Mouse (Mus musculus) heart, adult 2 months (tissue): Measurements from ENCODE around the gene Nt5e.

ENCODE experiments used
- CTCF ChIP-seq: fragments of 200-600 bp; IDR thresholded peaks from 2 replicates; pipeline ENCODE4 v1.8.1; 2022; ENCODE audit warnings: antibody characterized with exemption, mild to moderate bottlenecking, moderate library complexity
- EP300 ChIP-seq: fragments of 200-500 bp; IDR thresholded peaks from 2 replicates; pipeline ENCODE4 v1.6.1; 2011; ENCODE audit warnings: low read depth, low read length, control low read depth; ENCODE audit not compliant: insufficient read depth
- POLR2A ChIP-seq: fragments of 200-500 bp; IDR thresholded peaks from 2 replicates; pipeline ENCODE4 v1.6.1; 2011; ENCODE audit warnings: mild to moderate bottlenecking, low read depth, low read length, control low read depth; ENCODE audit not compliant: insufficient read depth

- TF ChIP-seq POLR2A (no peak), CTCF (no peak), EP300 (no peak)
These were observed 77.1 kb downstream of the Nt5e start for GRCm38 (mm10) chr9:88404088-88404487.
